Mouse (Mus musculus) thymus, adult 2 months (tissue): Measurements from ENCODE around the gene Taar6. TPM values are rescaled to one million over a fixed set of nuclear protein-coding genes. Genes with fewer than 3 reads are reported as not detected.

Experiments
- DNase-seq: peaks from one replicate; pipeline ENCODE4 v3.0.0; 2021
- H3K27ac ChIP-seq: fragments of 200-500 bp; 2 replicates; pipeline ENCODE4 v1.5.1; 2012; ENCODE audit warnings: low read length, control low read depth; ENCODE audit not compliant: control insufficient read depth, insufficient read depth
- H3K27me3 ChIP-seq: fragments of 200-500 bp; 2 replicates; pipeline ENCODE4 v1.6.1; 2012; ENCODE audit warnings: mild to moderate bottlenecking, low read length, moderate library complexity, mixed read lengths; ENCODE audit not compliant: control insufficient read depth, insufficient read depth
- H3K36me3 ChIP-seq: fragments of 200-500 bp; 2 replicates; pipeline ENCODE4 v1.6.1; 2012; ENCODE audit warnings: mild to moderate bottlenecking, low read length, moderate library complexity; ENCODE audit not compliant: control insufficient read depth, insufficient read depth
- H3K4me1 ChIP-seq: fragments of 200-500 bp; replicated peaks from 2 replicates; pipeline ENCODE4 v1.6.1; 2012; ENCODE audit warnings: low read length; ENCODE audit not compliant: control insufficient read depth, insufficient read depth
- H3K4me3 ChIP-seq: fragments of 200-500 bp; 2 replicates; pipeline ENCODE4 v1.5.1; 2012; ENCODE audit warnings: mild to moderate bottlenecking, low read length, control low read depth, moderate library complexity; ENCODE audit not compliant: control insufficient read depth, insufficient read depth
- CTCF ChIP-seq: fragments of 200-500 bp; IDR thresholded peaks from 2 replicates; pipeline ENCODE4 v1.5.1; 2012; ENCODE audit warnings: mild to moderate bottlenecking, control low read depth, low read length, moderate library complexity, borderline replicate concordance; ENCODE audit not compliant: control insufficient read depth, poor library complexity, insufficient read depth; ENCODE audit errors: extremely low read depth
- POLR2A ChIP-seq: fragments of 200-500 bp; IDR thresholded peaks from 2 replicates; pipeline ENCODE4 v1.6.1; 2012; ENCODE audit warnings: mild to moderate bottlenecking, low read length, control low read depth, moderate library complexity; ENCODE audit not compliant: control insufficient read depth, poor library complexity, insufficient read depth; ENCODE audit errors: extremely low read depth
- WGBS: fragments of 180-500 bp; shearing (Covaris S2); methylation state at CpG from one replicate; pipeline ENCODE4 v1.1.7; 2018; 5-methylcytosine and 5-hydroxymethylcytosine counted together
- polyA plus RNA-seq: library from polyadenylated mRNA; depleted of rRNA; stranded (reverse); fragments of >200 nt; gene quantifications from 2 replicates; pipeline ENCODE4 v1.2.3, GENCODE M21; 2012; rRNA removed

The Taar6 gene
- not detected in 2 replicates for polyA plus RNA-seq

- Histone ChIP-seq H3K36me3 (no peaks in the 10 kb centered on the region), H3K4me1 (no peaks in the 10 kb centered on the region), H3K27ac (no peak within 1 kb of the TSS), H3K27me3 (no peaks in the 10 kb centered on the region), H3K4me3 (no peak within 1 kb of the TSS)
- TF ChIP-seq CTCF, result no peak
- TF ChIP-seq POLR2A, result no peak
- 94% methylated on average over 8 of the region's 8 CpGs for WGBS
- no peak for DNase-seq
Observed at GRCm38 (mm10) chr10:23985546-23985945, at the start of gene Taar6. Gene Taar6, minus strand, starts transcription at chr10:23985646.

DNA sequence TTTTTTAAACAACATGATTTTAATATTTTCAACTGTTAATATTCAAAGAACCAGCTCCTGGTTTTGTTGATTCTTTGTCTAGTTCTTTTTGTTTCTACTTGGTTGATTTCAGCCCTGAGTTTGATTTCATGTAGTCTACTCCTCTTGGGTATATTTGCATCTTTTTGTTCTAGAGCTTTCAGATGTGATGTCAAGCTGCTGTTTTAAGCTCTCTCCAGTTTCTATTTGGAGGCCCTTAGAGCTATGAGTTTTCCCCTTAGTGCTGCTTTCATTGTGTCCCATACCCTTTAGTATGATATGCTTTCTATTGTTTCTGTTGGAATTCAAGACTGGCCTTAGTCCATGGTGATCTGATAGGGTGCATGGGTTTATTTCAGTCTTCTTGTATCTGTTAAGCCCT, 45.9 kb upstream of the Taar6 start:
- Histone ChIP-seq H3K36me3 (no peaks in the 10 kb centered on the region), H3K4me1 (no peaks in the 10 kb centered on the region), H3K27me3 (no peaks in the 10 kb centered on the region), H3K27ac (no peak overlapping the region), H3K4me3 (no peak overlapping the region)
- DNase-seq, result no peak
- no peak for TF ChIP-seq POLR2A
- TF ChIP-seq CTCF, result no peak

- no peak for DNase-seq
- TF ChIP-seq POLR2A (no peak), CTCF (no peak)
- no peaks in the 10 kb centered on the region for H3K4me1 ChIP-seq
- H3K27ac ChIP-seq, result no peak within 1 kb of the TSS
- no peak within 1 kb of the TSS for H3K4me3 ChIP-seq
- no peaks in the 10 kb centered on the region for H3K27me3 ChIP-seq
- no peaks in the 10 kb centered on the region for H3K36me3 ChIP-seq
Observed at GRCm38 (mm10) chr10:24026922-24027321, 41.5 kb upstream of the Taar6 start, which contains the start of gene Taar7d. Gene Taar7d, plus strand, starts transcription at chr10:24027222.

GRCm38 (mm10) chr10:24008143-24008542, 22.7 kb upstream of the Taar6 start:
- Histone ChIP-seq H3K27ac (no peak overlapping the region), H3K4me1 (no peaks in the 10 kb centered on the region), H3K36me3 (no peaks in the 10 kb centered on the region), H3K27me3 (no peaks in the 10 kb centered on the region), H3K4me3 (no peak overlapping the region)
- no peak for DNase-seq
- WGBS, result 96% methylated on average over 1 of the region's 1 CpGs
- TF ChIP-seq CTCF (no peak), POLR2A (no peak)

DNA sequence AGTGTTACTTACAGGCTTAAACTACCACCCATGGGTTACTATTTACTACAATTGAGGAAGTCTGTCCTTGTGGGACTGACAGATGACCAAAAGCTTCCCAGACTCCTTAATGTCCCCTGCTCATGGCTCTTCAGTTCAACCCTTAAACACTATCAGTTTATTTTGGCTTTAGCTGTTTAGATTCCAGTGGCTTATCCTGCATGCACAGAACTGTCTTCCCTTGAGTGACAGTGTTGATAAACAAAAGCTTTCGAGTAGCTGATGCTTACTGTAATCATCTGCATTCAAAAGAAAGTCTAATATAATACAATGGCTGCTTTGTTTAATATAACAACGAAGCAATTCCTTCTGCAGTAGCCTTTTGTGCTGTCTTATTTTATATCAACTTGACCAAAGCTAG, 21.6 kb upstream of the Taar6 start:
- no peaks in the 10 kb centered on the region for H3K4me1 ChIP-seq
- H3K36me3 ChIP-seq, result no peaks in the 10 kb centered on the region
- no peak overlapping the region for H3K27ac ChIP-seq
- no peaks in the 10 kb centered on the region for H3K27me3 ChIP-seq
- WGBS, result 78% methylated on average over 2 of the region's 2 CpGs
- no peak overlapping the region for H3K4me3 ChIP-seq
- TF ChIP-seq CTCF (no peak), POLR2A (no peak)
- no peak for DNase-seq

GRCm38 (mm10) chr10:24006442-24006841, 21.0 kb upstream of the Taar6 start:
- WGBS, result 85% methylated on average over 1 of the region's 1 CpGs
- TF ChIP-seq CTCF (no peak), POLR2A (no peak)
- no peak overlapping the region for H3K27ac ChIP-seq
- H3K36me3 ChIP-seq, result no peaks in the 10 kb centered on the region
- no peak for DNase-seq
- H3K27me3 ChIP-seq, result no peaks in the 10 kb centered on the region
- H3K4me1 ChIP-seq, result no peaks in the 10 kb centered on the region
- H3K4me3 ChIP-seq, result no peak overlapping the region

- Histone ChIP-seq H3K4me1 (no peaks in the 10 kb centered on the region), H3K36me3 (no peaks in the 10 kb centered on the region), H3K4me3 (no peak within 1 kb of the TSS), H3K27me3 (no peaks in the 10 kb centered on the region), H3K27ac (no peak within 1 kb of the TSS)
- TF ChIP-seq POLR2A (no peak), CTCF (no peak)
- DNase-seq, result no peak
- 98% methylated on average over 1 of the region's 1 CpGs for WGBS
Observed at GRCm38 (mm10) chr10:23999639-24000038, 14.2 kb upstream of the Taar6 start, which contains the start of gene Taar7b. Gene Taar7b, plus strand, starts transcription at chr10:23999939.
